Mouse (Mus musculus) monocyte, adult 5-6 weeks (primary cell): Measurements from ENCODE around the gene Nmnat3. TPM values are rescaled to one million over a fixed set of nuclear protein-coding genes. Genes with fewer than 3 reads are reported as not detected.

Experiments used
- ATAC-seq: fragments of 153-309, 156-312 bp; replicated peaks from 2 replicates; pipeline ENCODE4 v1.8.0; 2017; ENCODE audit warnings: mild to moderate bottlenecking; ENCODE audit not compliant: low TSS enrichment, insufficient number of reproducible peaks, severe bottlenecking, poor library complexity, low FRiP score
- total RNA-seq: library from RNA; stranded (forward); fragments of 200-1000, 200-491, 200-594 nt; gene quantifications from 3 replicates; pipeline ENCODE4 v1.2.3, GENCODE M21; 2017

Nmnat3 gene
- total RNA-seq, 1 experiment from 2014 or later: 7.2 TPM

DNA sequence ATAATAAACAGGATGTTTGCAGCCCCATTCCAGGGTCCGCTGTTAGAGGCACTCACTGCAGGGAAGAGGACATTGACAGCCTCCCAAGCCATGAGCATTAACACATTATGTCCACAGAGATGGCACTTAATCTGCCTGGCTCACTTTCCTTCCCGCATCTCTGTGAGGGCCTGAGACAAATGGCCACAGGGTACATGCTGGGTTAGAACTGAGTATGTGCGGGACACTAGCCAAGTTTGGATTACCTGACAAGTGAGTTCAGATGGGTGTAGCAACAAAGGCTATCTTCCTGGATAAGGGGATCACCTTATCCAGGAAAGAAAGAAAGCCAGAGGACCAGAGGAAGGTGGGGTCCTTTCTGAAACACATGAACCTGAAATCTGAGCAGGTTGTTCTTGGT, 59.8 kb downstream of the Nmnat3 start:
- ATAC-seq: no peak

GRCm38 (mm10) chr9:98350318-98351144, 63.3 kb downstream of the Nmnat3 start:
- ATAC-seq: no peak

DNA sequence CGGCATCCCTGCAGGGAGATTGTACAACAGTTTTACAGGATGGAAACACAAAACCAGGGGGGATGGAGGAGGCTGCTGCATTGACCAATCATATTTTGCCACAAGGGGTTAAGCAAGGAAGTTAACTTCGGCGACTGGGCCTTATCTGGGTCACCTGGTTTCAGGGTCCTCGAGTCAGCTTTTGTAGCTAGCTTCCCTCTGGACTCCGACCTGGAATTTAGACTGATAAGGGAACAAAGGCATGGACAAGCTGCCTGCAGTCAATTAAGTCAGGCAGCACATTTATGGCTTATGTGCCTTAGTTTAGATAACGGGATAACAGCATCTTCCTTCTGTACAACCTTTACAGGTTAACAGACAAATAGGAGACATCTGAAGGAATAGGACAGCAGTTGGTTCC, 65.1 kb downstream of the Nmnat3 start:
- ATAC-seq: no peak

DNA sequence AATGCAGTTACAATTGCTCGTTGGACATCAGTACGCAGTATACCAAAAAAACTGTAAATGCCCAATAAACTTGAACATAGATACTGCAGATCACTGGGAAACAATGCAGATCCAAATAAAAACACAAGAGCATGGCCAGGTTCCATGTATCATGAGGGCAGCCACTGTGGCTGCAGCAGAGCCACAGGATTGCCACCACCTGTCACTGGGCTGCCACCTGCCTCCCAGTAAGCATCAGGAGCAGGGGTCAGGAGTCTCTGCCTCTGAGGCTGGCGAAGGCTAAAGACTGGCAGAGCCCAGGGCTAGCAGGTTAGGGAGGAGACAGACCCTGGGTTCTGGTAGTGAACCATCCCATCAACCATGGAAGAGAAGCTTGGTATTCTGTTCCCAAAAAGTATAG, 67.7 kb downstream of the Nmnat3 start:
- ATAC-seq: no peak

GRCm38 (mm10) chr9:98361047-98361446, 73.8 kb downstream of the Nmnat3 start:
- no peak for ATAC-seq

DNA sequence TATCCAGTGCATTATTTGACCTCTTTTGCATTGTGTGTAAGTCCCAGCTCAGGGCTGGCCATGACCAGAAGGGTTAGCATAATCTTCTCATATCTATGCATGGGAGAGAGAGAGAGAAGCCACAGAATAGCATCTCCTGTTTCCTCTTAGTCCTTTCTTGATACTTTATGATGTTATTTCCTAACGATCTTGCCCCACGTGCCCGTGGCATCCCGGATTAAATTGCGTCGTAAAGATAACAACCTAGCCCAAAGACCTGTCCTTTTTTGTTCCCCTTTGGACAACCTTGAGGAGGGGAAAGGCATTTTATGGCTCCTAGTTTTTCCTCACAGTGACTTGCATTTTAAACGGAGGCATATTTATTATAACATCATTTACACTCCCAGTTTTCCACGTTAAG, 78.8 kb downstream of the Nmnat3 start:
- no peak for ATAC-seq

- no peak for ATAC-seq
Measured at GRCm38 (mm10) chr9:98367333-98367962, 80.2 kb downstream of the Nmnat3 start.

- ATAC-seq: no peak
Measured at GRCm38 (mm10) chr9:98369707-98370106, 82.5 kb downstream of the Nmnat3 start.

GRCm38 (mm10) chr9:98373358-98373757, 86.1 kb downstream of the Nmnat3 start:
- ATAC-seq: no peak

DNA sequence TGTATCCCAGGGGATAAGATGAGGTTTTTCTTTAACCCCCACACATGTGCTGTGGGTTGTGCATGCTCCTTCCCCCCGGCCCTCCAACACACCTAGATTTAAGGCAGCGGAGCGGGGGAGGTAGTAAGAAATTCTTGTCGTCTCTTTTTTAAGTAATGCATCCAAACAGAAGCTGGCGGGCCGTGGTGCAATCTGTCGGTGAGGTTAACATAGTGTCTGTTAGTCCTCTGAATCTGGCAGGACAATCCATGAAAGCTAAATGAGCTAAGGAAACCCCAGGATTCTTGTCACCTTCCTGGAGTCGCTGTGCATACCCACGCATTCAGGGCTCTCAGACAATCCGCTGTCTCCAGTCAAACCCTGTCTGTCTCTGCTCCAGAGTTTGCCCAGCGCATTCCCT, 87.7 kb downstream of the Nmnat3 start:
- no peak for ATAC-seq

DNA sequence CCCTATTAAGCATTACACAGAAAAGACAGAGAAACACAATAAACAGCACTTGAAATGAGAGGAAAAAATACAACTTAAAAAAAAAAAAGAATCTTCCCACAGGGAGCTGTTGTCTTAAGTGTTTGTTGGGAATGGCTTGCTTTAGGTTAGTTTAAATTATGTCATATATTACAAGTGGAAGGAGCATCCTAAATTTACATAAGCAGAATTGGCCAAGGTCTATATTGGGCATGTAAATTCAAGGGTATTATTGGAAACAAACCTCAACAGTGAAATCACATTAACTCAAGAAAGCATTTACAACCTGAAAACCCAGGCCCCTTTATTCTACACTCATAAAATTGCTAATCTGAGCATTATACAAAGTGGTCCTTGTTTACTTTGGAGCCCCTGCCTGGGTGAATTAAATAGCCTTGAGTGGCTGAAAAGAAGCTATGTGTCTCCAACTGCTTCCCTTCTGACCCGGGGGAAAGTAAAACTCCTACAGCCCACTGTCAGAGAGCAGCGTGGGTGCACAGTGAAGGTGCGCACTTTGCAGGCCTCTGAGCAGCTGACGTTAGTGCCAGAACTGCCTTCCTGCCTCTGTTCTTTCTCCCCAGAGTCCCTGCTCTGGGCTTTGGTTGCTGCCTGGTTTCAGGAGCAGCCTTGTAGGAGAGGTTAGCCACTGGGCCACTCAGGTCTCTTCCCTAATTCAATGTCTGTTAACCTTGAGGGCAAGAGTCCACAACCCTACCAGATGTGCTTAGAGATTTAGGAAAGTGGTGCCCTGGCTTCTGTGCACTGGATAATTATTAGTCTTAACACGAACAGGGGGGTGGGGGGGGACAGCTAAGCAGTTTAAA, 88.3 kb downstream of the Nmnat3 start:
- no peak for ATAC-seq

GRCm38 (mm10) chr9:98379736-98380135, 92.5 kb downstream of the Nmnat3 start:
- ATAC-seq: no peak

GRCm38 (mm10) chr9:98380593-98380992, 93.4 kb downstream of the Nmnat3 start:
- ATAC-seq: no peak

- no peak for ATAC-seq
Measured at GRCm38 (mm10) chr9:98387741-98388632, 100.8 kb downstream of the Nmnat3 start.

- ATAC-seq: no peak
Measured at GRCm38 (mm10) chr9:98388633-98388965, 101.4 kb downstream of the Nmnat3 start.

- ATAC-seq: no peak
Measured at GRCm38 (mm10) chr9:98393496-98393895, 106.3 kb downstream of the Nmnat3 start.

- no peak for ATAC-seq
Measured at GRCm38 (mm10) chr9:98397211-98397610, 110.0 kb downstream of the Nmnat3 start.

DNA sequence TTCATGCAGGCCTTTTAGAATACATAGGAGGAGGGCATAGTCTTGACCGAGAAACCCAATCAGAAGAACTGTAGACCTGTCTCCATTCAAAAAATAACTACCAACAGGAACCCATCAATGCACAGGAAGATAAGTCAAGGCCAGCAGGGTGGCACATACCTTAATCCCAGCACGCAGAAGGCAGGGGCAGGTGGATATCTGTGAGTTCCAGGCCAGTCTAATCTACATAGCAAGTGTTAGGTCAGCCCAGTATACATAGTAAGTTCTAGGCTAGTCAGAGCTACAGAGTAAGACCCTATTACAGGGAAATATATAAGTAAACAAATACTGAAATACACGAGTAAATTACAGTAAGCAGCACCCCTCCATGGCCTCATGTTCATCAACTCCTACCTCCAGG, 110.6 kb downstream of the Nmnat3 start:
- ATAC-seq: no peak
